9 mouse cellular contexts compared by ENCODE assay signal in the genomic region with DNA sequence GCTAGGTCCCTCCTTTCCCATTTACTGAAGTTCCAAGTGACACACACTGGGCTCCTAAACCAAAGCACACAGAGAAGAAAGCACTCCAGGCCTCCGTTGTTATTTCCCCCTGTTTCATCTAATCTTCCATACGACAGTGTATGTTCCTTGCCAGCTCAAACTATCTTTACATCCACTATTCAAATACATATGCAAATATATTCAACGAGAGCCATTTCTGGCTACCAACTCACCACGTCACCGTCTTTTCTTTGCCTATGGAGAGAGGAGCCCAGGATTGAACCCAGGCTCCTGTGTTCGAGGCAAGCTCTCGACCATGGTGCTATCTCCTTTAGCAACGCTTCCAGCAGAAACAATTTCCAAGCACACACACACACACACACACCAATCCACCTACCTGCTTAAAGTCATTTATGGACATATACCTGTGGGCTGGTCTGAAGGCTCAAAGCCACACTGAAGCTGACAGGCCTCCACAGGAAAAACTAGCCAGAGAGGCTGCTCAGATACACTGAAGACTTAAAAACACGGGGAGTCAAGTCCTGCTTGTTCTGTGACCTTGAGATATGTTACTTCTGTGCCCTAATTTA. TPM values are rescaled to one million over a fixed set of nuclear protein-coding genes. Genes with fewer than 3 reads are reported as not detected.
DNase-seq lines count a peak whose midpoint lies in the region; ATAC-seq lines count a peak whose summit lies in the region.
"Had no signal": no experiment of that assay in that cellular context is flagged by ENCODE, and none has a peak within 500 bp of the region (broad histone marks: within the 10 kb centered on the region; RNA-seq: fewer than 3 reads in every experiment).

No protein-coding gene starts in this region.

- no peaks in the 10 kb centered on the region for H3K27me3 ChIP-seq in hindbrain, embryonic 10.5 days (ENCODE audit: insufficient read depth, poor library complexity, severe bottlenecking)
- no peaks in the 10 kb centered on the region for H3K27me3 ChIP-seq in hindbrain, embryonic 11.5 days (ENCODE audit: control insufficient read depth, insufficient read depth, low read length)
- no peaks in the 10 kb centered on the region for H3K27me3 ChIP-seq in forebrain, embryonic 11.5 days (ENCODE audit: control insufficient read depth, insufficient read depth, low read length)
- H3K27me3 ChIP-seq in liver, embryonic 11.5 days (replicated peaks; ENCODE audit: control insufficient read depth, insufficient read depth, low read length) = no peaks in the 10 kb centered on the region

- DNase-seq in hindbrain, embryonic 10.5 days (ENCODE audit: low spot score) = no peak
- DNase-seq in hindbrain, embryonic 11.5 days (ENCODE audit: low spot score) = no peak
- DNase-seq in brain, adult 2 months (ENCODE audit: low read depth, low spot score) = peak; percentile 39
- peak; percentile 44 for DNase-seq in forebrain, embryonic 11.5 days (ENCODE audit: low spot score)
- DNase-seq in liver, embryonic 11.5 days (ENCODE audit: low spot score) = no peak
- no peak for DNase-seq in thymus, postnatal 25 days
- DNase-seq in layer of hippocampus, adult 8-10 months (ENCODE audit: low spot score in 2 of 2) = no peak
- DNase-seq in kidney, postnatal 14 days = no peak
- DNase-seq: cerebellum, postnatal 25 days had no signal

- H3K4me2 ChIP-seq in hindbrain, embryonic 11.5 days (replicated peaks; ENCODE audit: low read depth, low read length) = no peak overlapping the region
- 0 out of 2 replicates have a peak overlapping the region, but pooled peaks have one; percentile 8 for H3K4me2 ChIP-seq in forebrain, embryonic 11.5 days (ENCODE audit: low read depth, low read length, severe bottlenecking)
- peak overlapping the region; percentile 45 for H3K4me2 ChIP-seq in liver, embryonic 11.5 days

- 91% methylated on average over 9 of the region's 9 CpGs for WGBS in hindbrain, embryonic 10.5 days
- 89% methylated on average over 9 of the region's 9 CpGs for WGBS in hindbrain, embryonic 11.5 days
- 89% methylated on average over 9 of the region's 9 CpGs for WGBS in forebrain, embryonic 11.5 days
- 88% methylated on average over 9 of the region's 9 CpGs for WGBS in liver, embryonic 11.5 days

- no peak overlapping the region for H3K9ac ChIP-seq in hindbrain, embryonic 11.5 days (ENCODE audit: low read depth, low read length)
- H3K9ac ChIP-seq in forebrain, embryonic 11.5 days (ENCODE audit: low read length) = no peak overlapping the region
- peak overlapping the region; percentile 34; the same call in 1 of the 2 replicates for H3K9ac ChIP-seq in liver, embryonic 11.5 days (ENCODE audit: low read depth, low read length)

- H3K27ac ChIP-seq in hindbrain, embryonic 10.5 days = no peak overlapping the region
- H3K27ac ChIP-seq in hindbrain, embryonic 11.5 days (ENCODE audit: low read depth, low read length) = no peak overlapping the region
- H3K27ac ChIP-seq in forebrain, embryonic 11.5 days (ENCODE audit: low read depth, low read length) = no peak overlapping the region
- no peak overlapping the region for H3K27ac ChIP-seq in liver, embryonic 11.5 days (ENCODE audit: low read depth, low read length)

- H3K4me1 ChIP-seq in hindbrain, embryonic 10.5 days (replicated peaks) = peaks cover 45% of the 10 kb centered on the region
- H3K4me1 ChIP-seq in hindbrain, embryonic 11.5 days (replicated peaks; ENCODE audit: control insufficient read depth, insufficient read depth, low read length) = no peaks in the 10 kb centered on the region; the same call in 1 of the 2 replicates
- H3K4me1 ChIP-seq in forebrain, embryonic 11.5 days (replicated peaks; ENCODE audit: control insufficient read depth, insufficient read depth, low read length) = peaks cover 6% of the 10 kb centered on the region; the same call in 1 of the 2 replicates
- peaks cover 22% of the 10 kb centered on the region for H3K4me1 ChIP-seq in liver, embryonic 11.5 days (replicated peaks; ENCODE audit: control insufficient read depth, insufficient read depth, low read length)

- H3K9me3 ChIP-seq in hindbrain, embryonic 10.5 days = no peaks in the 10 kb centered on the region
- no peaks in the 10 kb centered on the region for H3K9me3 ChIP-seq in hindbrain, embryonic 11.5 days (ENCODE audit: control insufficient read depth, low read length)
- no peaks in the 10 kb centered on the region for H3K9me3 ChIP-seq in forebrain, embryonic 11.5 days (ENCODE audit: control insufficient read depth, low read length)
- no peaks in the 10 kb centered on the region for H3K9me3 ChIP-seq in liver, embryonic 11.5 days (ENCODE audit: control insufficient read depth, low read length)

- H3K36me3 ChIP-seq in hindbrain, embryonic 10.5 days = peaks cover 39% of the 10 kb centered on the region
- no peaks in the 10 kb centered on the region for H3K36me3 ChIP-seq in hindbrain, embryonic 11.5 days (ENCODE audit: control insufficient read depth, insufficient read depth, low read length)
- H3K36me3 ChIP-seq in forebrain, embryonic 11.5 days (ENCODE audit: control insufficient read depth, insufficient read depth, low read length) = no peaks in the 10 kb centered on the region
- H3K36me3 ChIP-seq in liver, embryonic 11.5 days (ENCODE audit: control insufficient read depth, insufficient read depth, low read length) = peaks cover 2% of the 10 kb centered on the region; the same call in 1 of the 2 replicates

- no peak for ATAC-seq in hindbrain, embryonic 11.5 days (ENCODE audit: low FRiP score)
- no peak for ATAC-seq in forebrain, embryonic 11.5 days (replicated peaks; ENCODE audit: low FRiP score)
- ATAC-seq in liver, embryonic 11.5 days (replicated peaks; ENCODE audit: low FRiP score) = no peak

- peak overlapping the region; percentile 21; the same call in 1 of the 2 replicates for H3K4me3 ChIP-seq in hindbrain, embryonic 10.5 days
- H3K4me3 ChIP-seq in hindbrain, embryonic 11.5 days (ENCODE audit: low read depth, low read length) = no peak overlapping the region
- no peak overlapping the region for H3K4me3 ChIP-seq in forebrain, embryonic 11.5 days (ENCODE audit: low read depth, low read length)
- peak overlapping the region; percentile 22 for H3K4me3 ChIP-seq in liver, embryonic 11.5 days (ENCODE audit: low read depth, low read length)

RNA-seq across cellular contexts. Expression of a gene that starts 3.5 kb away (rescaled TPM):
- polyA plus RNA-seq in hindbrain, embryonic 10.5 days (2016; fragmentation: Nextera tagmentation; extraction: Ambion mirVana) = 76.4 and 86.5 TPM in 2 replicates
- 120 and 133 TPM in 2 replicates for polyA plus RNA-seq in hindbrain, embryonic 11.5 days (2014; fragmentation: Nextera tagmentation; extraction: Ambion mirVana)
- 119 and 123 TPM in 2 replicates for polyA plus RNA-seq in forebrain, embryonic 11.5 days (2014; fragmentation: Nextera tagmentation; extraction: Ambion mirVana)
- polyA plus RNA-seq in liver, embryonic 11.5 days (2014; fragmentation: Nextera tagmentation; extraction: Ambion mirVana) = 95.8 and 97.9 TPM in 2 replicates
- 10 to 100 TPM; 72.5 to 74.3 (median 73.6) TPM for total RNA-seq in layer of hippocampus, adult 8-10 months (2022)

RNA-seq across cellular contexts. Expression of a gene that starts 45.5 kb away (rescaled TPM):
- 422 and 455 TPM in 2 replicates for polyA plus RNA-seq in hindbrain, embryonic 10.5 days (2016; fragmentation: Nextera tagmentation; extraction: Ambion mirVana)
- polyA plus RNA-seq in hindbrain, embryonic 11.5 days (2014; fragmentation: Nextera tagmentation; extraction: Ambion mirVana) = 471 and 495 TPM in 2 replicates
- 499 and 501 TPM in 2 replicates for polyA plus RNA-seq in forebrain, embryonic 11.5 days (2014; fragmentation: Nextera tagmentation; extraction: Ambion mirVana)
- 310 and 327 TPM in 2 replicates for polyA plus RNA-seq in liver, embryonic 11.5 days (2014; fragmentation: Nextera tagmentation; extraction: Ambion mirVana)
- 100 to 1,000 TPM; 176 to 226 (median 205) TPM for total RNA-seq in layer of hippocampus, adult 8-10 months (2022)

RNA-seq across cellular contexts. Expression of a gene that starts 58.7 kb away (rescaled TPM):
- polyA plus RNA-seq in hindbrain, embryonic 10.5 days (2016; fragmentation: Nextera tagmentation; extraction: Ambion mirVana) = 360 and 381 TPM in 2 replicates
- polyA plus RNA-seq in hindbrain, embryonic 11.5 days (2014; fragmentation: Nextera tagmentation; extraction: Ambion mirVana) = 297 and 300 TPM in 2 replicates
- polyA plus RNA-seq in forebrain, embryonic 11.5 days (2014; fragmentation: Nextera tagmentation; extraction: Ambion mirVana) = 330 and 345 TPM in 2 replicates
- polyA plus RNA-seq in liver, embryonic 11.5 days (2014; fragmentation: Nextera tagmentation; extraction: Ambion mirVana) = 364 and 391 TPM in 2 replicates
- total RNA-seq in layer of hippocampus, adult 8-10 months (2022) = 10 to 100 TPM; 66.9 to 73.8 (median 71.5) TPM

Comparison
In these comparisons a context has a peak if more than half of its experiments do, and no peak if none do; other contexts are left out.
1. H3K4me3 ChIP-seq: peak in hindbrain, embryonic 10.5 days (single experiment) and liver, embryonic 11.5 days (single experiment); none in hindbrain, embryonic 11.5 days (single experiment) and forebrain, embryonic 11.5 days (single experiment).
2. DNase-seq: peak in brain, adult 2 months (single experiment) and forebrain, embryonic 11.5 days (single experiment); none in hindbrain, embryonic 10.5 days (single experiment), hindbrain, embryonic 11.5 days (single experiment), liver, embryonic 11.5 days (single experiment), thymus, postnatal 25 days (single experiment), layer of hippocampus, adult 8-10 months (0 of 2) and kidney, postnatal 14 days (single experiment).